Comparison of ENCODE assay signal across 19 mouse cellular contexts in genomic region chr16:34344895-34345876, GRCm38 (mm10).
DNase-seq lines count a peak whose midpoint lies in the region; ATAC-seq and TF ChIP-seq lines count a peak whose summit lies in the region.
"Had no signal": no experiment of that assay in that cellular context is flagged by ENCODE, and none has a peak within 500 bp of the region (broad histone marks: within the 10 kb centered on the region; RNA-seq: fewer than 3 reads in every experiment).

No protein-coding gene starts in this region.

- H3K4me3 ChIP-seq in stomach, postnatal 0 days (ENCODE audit: low read depth, low read length): no peak overlapping the region
- H3K4me3 ChIP-seq: embryonic facial prominence, embryonic 13.5 days; forebrain, embryonic 15.5 days; heart, embryonic 12.5 days; limb, embryonic 15.5 days; midbrain, embryonic 13.5 days; neural tube, embryonic 15.5 days had no signal

- TF ChIP-seq CTCF in stomach, postnatal 0 days (IDR thresholded peaks at IDR 0.05; ENCODE audit: low read depth): no peak

- H3K9me3 ChIP-seq in stomach, postnatal 0 days (ENCODE audit: control insufficient read depth, low read length): no peaks in the 10 kb centered on the region
- H3K9me3 ChIP-seq: embryonic facial prominence, embryonic 13.5 days; forebrain, embryonic 15.5 days; heart, embryonic 12.5 days; limb, embryonic 15.5 days; midbrain, embryonic 13.5 days; neural tube, embryonic 15.5 days had no signal

- H3K27ac ChIP-seq in stomach, postnatal 0 days (replicated peaks): no peak overlapping the region
- H3K27ac ChIP-seq: embryonic facial prominence, embryonic 13.5 days; forebrain, embryonic 15.5 days; limb, embryonic 15.5 days; midbrain, embryonic 13.5 days; neural tube, embryonic 15.5 days had no signal

- ATAC-seq in stomach, postnatal 0 days (ENCODE audit: low FRiP score, low TSS enrichment): peak; percentile 95
- ATAC-seq: CD4-positive, CD25-positive, alpha-beta regulatory T cell, adult 4 months; forebrain, embryonic 15.5 days; hindbrain, embryonic 16.5 days; midbrain, embryonic 13.5 days; Patski had no signal

- no peaks in the 10 kb centered on the region for H3K4me1 ChIP-seq in stomach, postnatal 0 days (replicated peaks; ENCODE audit: control insufficient read depth, insufficient read depth)

- TF ChIP-seq EP300 in stomach, postnatal 0 days (optimal IDR thresholded peaks at IDR 0.05): no peak

- no peaks in the 10 kb centered on the region for H3K36me3 ChIP-seq in stomach, postnatal 0 days (ENCODE audit: control insufficient read depth, insufficient read depth, low read length)
- H3K36me3 ChIP-seq: embryonic facial prominence, embryonic 13.5 days; forebrain, embryonic 15.5 days; heart, embryonic 12.5 days; limb, embryonic 15.5 days; midbrain, embryonic 13.5 days; neural tube, embryonic 15.5 days had no signal

- no peaks in the 10 kb centered on the region for H3K27me3 ChIP-seq in stomach, postnatal 0 days (ENCODE audit: control insufficient read depth, insufficient read depth, low read length)
- H3K27me3 ChIP-seq: embryonic facial prominence, embryonic 13.5 days; forebrain, embryonic 15.5 days; heart, embryonic 12.5 days; limb, embryonic 15.5 days; midbrain, embryonic 13.5 days; neural tube, embryonic 15.5 days; Patski had no signal

- 75% methylated on average over 8 of the region's 8 CpGs for WGBS in stomach, postnatal 0 days

- peak; percentile 47 to 59 for DNase-seq in cerebellum, postnatal 10 days
- no peak for DNase-seq in cerebellum, adult 11-12 months
- DNase-seq in kidney, postnatal 25 days: peak; percentile 41 to 55
- no peak for DNase-seq in kidney, postnatal 14 days
- peak; percentile 45 for DNase-seq in right cerebral cortex, postnatal 14 days
- DNase-seq in right cerebral cortex, adult 2 months (ENCODE audit: low spot score in 2 of 2): no peak
- DNase-seq in stomach, postnatal 0 days (ENCODE audit: low spot score): peak; percentile 41
- DNase-seq in spleen, postnatal 14 days (ENCODE audit: low spot score in 2 of 2): no peak
- DNase-seq: adrenal gland, adult 8-10 months; lung, postnatal 10 days had no signal

- no peak overlapping the region for H3K9ac ChIP-seq in stomach, postnatal 0 days (ENCODE audit: low read length)
- H3K9ac ChIP-seq: embryonic facial prominence, embryonic 13.5 days; forebrain, embryonic 15.5 days; heart, embryonic 12.5 days; limb, embryonic 15.5 days; midbrain, embryonic 13.5 days; neural tube, embryonic 15.5 days had no signal

- H3K4me2 ChIP-seq in stomach, postnatal 0 days (replicated peaks; ENCODE audit: low read depth): no peak overlapping the region
- H3K4me2 ChIP-seq: embryonic facial prominence, embryonic 13.5 days; forebrain, embryonic 15.5 days; heart, embryonic 12.5 days; limb, embryonic 15.5 days; midbrain, embryonic 13.5 days; neural tube, embryonic 15.5 days had no signal

Comparison
In these comparisons a context has a peak if more than half of its experiments do, and no peak if none do; other contexts are left out.
1. DNase-seq: peak in cerebellum, postnatal 10 days (2 of 2), kidney, postnatal 25 days (2 of 2), right cerebral cortex, postnatal 14 days (single experiment) and stomach, postnatal 0 days (single experiment); none in cerebellum, adult 11-12 months (single experiment), kidney, postnatal 14 days (single experiment), right cerebral cortex, adult 2 months (0 of 2) and spleen, postnatal 14 days (0 of 2).